Mouse (Mus musculus) cerebellum, adult 9-11 months (tissue): Measurements from ENCODE around the gene Hsd17b1.

Experiments used
- DNase-seq: peaks from one replicate; pipeline ENCODE4 v3.0.0; 2022

The Hsd17b1 gene

GRCm38 (mm10) chr11:101078121-101078520 lies at the start of gene Hsd17b1:
Gene Hsd17b1 (plus strand): TSS chr11:101078411.
- DNase-seq: no peak

- DNase-seq: peak; percentile 59
These were observed 48.9 kb upstream of the Hsd17b1 start for GRCm38 (mm10) chr11:101029320-101029719.

GRCm38 (mm10) chr11:101030136-101030807 lies 47.9 kb upstream of the Hsd17b1 start:
- no peak for DNase-seq

GRCm38 (mm10) chr11:101030808-101031156 lies 47.4 kb upstream of the Hsd17b1 start:
- DNase-seq: no peak

GRCm38 (mm10) chr11:101031470-101031869 lies 46.7 kb upstream of the Hsd17b1 start:
- DNase-seq: no peak

GRCm38 (mm10) chr11:101033856-101034500 lies 44.2 kb upstream of the Hsd17b1 start:
- DNase-seq: no peak

GRCm38 (mm10) chr11:101034614-101035327 lies 43.4 kb upstream of the Hsd17b1 start:
- DNase-seq: no peak

- no peak for DNase-seq
These were observed 42.9 kb upstream of the Hsd17b1 start for GRCm38 (mm10) chr11:101035328-101035695.

- DNase-seq: no peak
These were observed 40.4 kb upstream of the Hsd17b1 start for GRCm38 (mm10) chr11:101037795-101038194.

- DNase-seq: no peak
These were observed 32.4 kb upstream of the Hsd17b1 start for GRCm38 (mm10) chr11:101045826-101046225.

- DNase-seq: no peak
These were observed 31.8 kb upstream of the Hsd17b1 start for GRCm38 (mm10) chr11:101046440-101046839.

- DNase-seq: no peak
These were observed 30.7 kb upstream of the Hsd17b1 start for GRCm38 (mm10) chr11:101047502-101047901.

- peak; percentile 85 for DNase-seq
These were observed 27.9 kb upstream of the Hsd17b1 start for GRCm38 (mm10) chr11:101050359-101050758.

- peak; percentile 67 for DNase-seq
These were observed 27.1 kb upstream of the Hsd17b1 start for GRCm38 (mm10) chr11:101051051-101051493.

GRCm38 (mm10) chr11:101051617-101052016 lies 26.6 kb upstream of the Hsd17b1 start:
- no peak for DNase-seq

GRCm38 (mm10) chr11:101052751-101053473 lies 25.3 kb upstream of the Hsd17b1 start:
- DNase-seq: no peak

- peak; percentile 12 for DNase-seq
These were observed 24.2 kb upstream of the Hsd17b1 start for GRCm38 (mm10) chr11:101053974-101054373.

- DNase-seq: peak; percentile 29
These were observed 22.8 kb upstream of the Hsd17b1 start for GRCm38 (mm10) chr11:101055418-101055817.

- no peak for DNase-seq
These were observed 21.3 kb upstream of the Hsd17b1 start for GRCm38 (mm10) chr11:101056885-101057284.

- DNase-seq: peak; percentile 89
These were observed 20.4 kb upstream of the Hsd17b1 start for GRCm38 (mm10) chr11:101057860-101058259.

- DNase-seq: peak; percentile 13
These were observed 19.5 kb upstream of the Hsd17b1 start for GRCm38 (mm10) chr11:101058726-101059125.

- DNase-seq: peak; percentile 18
These were observed 18.7 kb upstream of the Hsd17b1 start for GRCm38 (mm10) chr11:101059473-101059872.

- DNase-seq: peak; percentile 54
These were observed 18.1 kb upstream of the Hsd17b1 start for GRCm38 (mm10) chr11:101060126-101060525.
